Mouse (Mus musculus): ENCODE results near the gene Ccdc182. TPM values are rescaled to one million over a fixed set of nuclear protein-coding genes. Genes with fewer than 3 reads are reported as not detected.
A peak's percentile ranks its signal among the peaks of the same experiment; 100 is the strongest.

Ccdc182 gene
- total and polyA plus RNA-seq, 2 experiments from 2014 or later = not detected

DNA sequence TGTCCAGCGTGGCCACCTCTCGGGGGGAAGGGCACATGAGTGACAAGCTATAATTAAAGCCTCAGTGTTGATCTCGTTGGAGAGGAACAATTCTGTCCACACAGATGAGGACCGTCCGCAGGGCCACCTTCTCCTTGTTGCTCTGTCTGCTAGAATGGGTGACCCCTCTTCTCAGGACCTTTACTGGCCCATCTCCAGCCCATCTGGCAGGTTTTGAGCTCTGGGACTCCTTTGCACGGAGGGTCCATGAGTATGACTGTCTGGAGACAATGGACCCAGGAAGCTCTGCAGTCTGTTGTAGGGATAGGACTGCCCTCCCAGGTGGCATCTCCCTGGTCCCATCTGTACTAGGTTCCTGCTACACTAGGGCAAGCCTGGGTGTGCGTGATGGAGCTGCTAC is 17.7 kb downstream of the Ccdc182 start:
- Histone ChIP-seq H3K9me3 (replicated peaks; ENCODE audit: control insufficient read depth, low read length) (no peaks in the 10 kb centered on the region), H3K4me3 (ENCODE audit: low read depth, low read length) (no peak overlapping the region), H3K36me3 (replicated peaks; ENCODE audit: control insufficient read depth, insufficient read depth, low read length) (no peaks in the 10 kb centered on the region), H3K9ac (replicated peaks; ENCODE audit: low read depth, low read length) (no peak overlapping the region), H3K4me1 (ENCODE audit: control insufficient read depth, insufficient read depth) (peaks cover 44% of the 10 kb centered on the region), H3K27me3 (ENCODE audit: control insufficient read depth, insufficient read depth, low read length) (no peaks in the 10 kb centered on the region), H3K4me2 (ENCODE audit: low read depth, low read length) (no peak overlapping the region), H3K27ac (ENCODE audit: low read depth) (no peak overlapping the region)
- ATAC-seq (ENCODE audit: insufficient read depth, low read depth) = no peak
- no peak for DNase-seq (ENCODE audit: low spot score)
- 66% methylated on average over 7 of the region's 7 CpGs for WGBS
- no peak for TF ChIP-seq CTCF (IDR thresholded peaks at IDR 0.05; ENCODE audit: low read depth)
- no peak for TF ChIP-seq EP300 (IDR thresholded peaks at IDR 0.05; ENCODE audit: low read depth)

GRCm38 (mm10) chr11:88313512-88313911 is 19.7 kb downstream of the Ccdc182 start:
- Histone ChIP-seq H3K4me1 (ENCODE audit: control insufficient read depth, insufficient read depth) (peaks cover 44% of the 10 kb centered on the region), H3K36me3 (replicated peaks; ENCODE audit: control insufficient read depth, insufficient read depth, low read length) (no peaks in the 10 kb centered on the region), H3K27me3 (ENCODE audit: control insufficient read depth, insufficient read depth, low read length) (no peaks in the 10 kb centered on the region), H3K4me2 (ENCODE audit: low read depth, low read length) (no peak overlapping the region), H3K4me3 (ENCODE audit: low read depth, low read length) (no peak overlapping the region), H3K9me3 (replicated peaks; ENCODE audit: control insufficient read depth, low read length) (no peaks in the 10 kb centered on the region), H3K27ac (ENCODE audit: low read depth) (no peak overlapping the region), H3K9ac (replicated peaks; ENCODE audit: low read depth, low read length) (no peak overlapping the region)
- DNase-seq (ENCODE audit: low spot score) = no peak
- TF ChIP-seq EP300 (IDR thresholded peaks at IDR 0.05; ENCODE audit: low read depth) (no peak), CTCF (IDR thresholded peaks at IDR 0.05; ENCODE audit: low read depth) (no peak)
- no peak for ATAC-seq (ENCODE audit: insufficient read depth, low read depth)
- WGBS = 7% methylated on average over 8 of the region's 8 CpGs

GRCm38 (mm10) chr11:88314471-88314870 is 20.6 kb downstream of the Ccdc182 start:
- H3K9me3 ChIP-seq (replicated peaks; ENCODE audit: control insufficient read depth, low read length) = no peaks in the 10 kb centered on the region
- 28% methylated on average over 6 of the region's 6 CpGs for WGBS
- no peak overlapping the region for H3K4me2 ChIP-seq (ENCODE audit: low read depth, low read length)
- H3K36me3 ChIP-seq (replicated peaks; ENCODE audit: control insufficient read depth, insufficient read depth, low read length) = no peaks in the 10 kb centered on the region
- ATAC-seq (ENCODE audit: insufficient read depth, low read depth) = no peak
- H3K9ac ChIP-seq (replicated peaks; ENCODE audit: low read depth, low read length) = no peak overlapping the region; the same call in 1 of the 2 replicates
- H3K4me3 ChIP-seq (ENCODE audit: low read depth, low read length) = no peak overlapping the region
- no peak for DNase-seq (ENCODE audit: low spot score)
- no peaks in the 10 kb centered on the region for H3K27me3 ChIP-seq (ENCODE audit: control insufficient read depth, insufficient read depth, low read length)
- H3K27ac ChIP-seq (ENCODE audit: low read depth) = 0 out of 2 replicates have a peak overlapping the region, but pooled peaks have one; percentile 16
- H3K4me1 ChIP-seq (ENCODE audit: control insufficient read depth, insufficient read depth) = peaks cover 42% of the 10 kb centered on the region
- TF ChIP-seq EP300 (IDR thresholded peaks at IDR 0.05; ENCODE audit: low read depth) (no peak), CTCF (IDR thresholded peaks at IDR 0.05; ENCODE audit: low read depth) (no peak)

- DNase-seq (ENCODE audit: low spot score) (no peak), ATAC-seq (ENCODE audit: insufficient read depth, low read depth) (no peak)
- H3K4me2 ChIP-seq (ENCODE audit: low read depth, low read length) = no peak overlapping the region
- no peak overlapping the region; the same call in 1 of the 2 replicates for H3K9ac ChIP-seq (replicated peaks; ENCODE audit: low read depth, low read length)
- TF ChIP-seq EP300 (IDR thresholded peaks at IDR 0.05; ENCODE audit: low read depth) (no peak), CTCF (IDR thresholded peaks at IDR 0.05; ENCODE audit: low read depth) (no peak)
- no peak overlapping the region for H3K27ac ChIP-seq (ENCODE audit: low read depth)
- H3K36me3 ChIP-seq (replicated peaks; ENCODE audit: control insufficient read depth, insufficient read depth, low read length) = no peaks in the 10 kb centered on the region
- no peak overlapping the region for H3K4me3 ChIP-seq (ENCODE audit: low read depth, low read length)
- WGBS = 64% methylated on average over 5 of the region's 5 CpGs
- H3K9me3 ChIP-seq (replicated peaks; ENCODE audit: control insufficient read depth, low read length) = no peaks in the 10 kb centered on the region
- no peaks in the 10 kb centered on the region for H3K27me3 ChIP-seq (ENCODE audit: control insufficient read depth, insufficient read depth, low read length)
- peaks cover 33% of the 10 kb centered on the region for H3K4me1 ChIP-seq (ENCODE audit: control insufficient read depth, insufficient read depth)
Measured at GRCm38 (mm10) chr11:88315393-88315792, 21.5 kb downstream of the Ccdc182 start.

DNA sequence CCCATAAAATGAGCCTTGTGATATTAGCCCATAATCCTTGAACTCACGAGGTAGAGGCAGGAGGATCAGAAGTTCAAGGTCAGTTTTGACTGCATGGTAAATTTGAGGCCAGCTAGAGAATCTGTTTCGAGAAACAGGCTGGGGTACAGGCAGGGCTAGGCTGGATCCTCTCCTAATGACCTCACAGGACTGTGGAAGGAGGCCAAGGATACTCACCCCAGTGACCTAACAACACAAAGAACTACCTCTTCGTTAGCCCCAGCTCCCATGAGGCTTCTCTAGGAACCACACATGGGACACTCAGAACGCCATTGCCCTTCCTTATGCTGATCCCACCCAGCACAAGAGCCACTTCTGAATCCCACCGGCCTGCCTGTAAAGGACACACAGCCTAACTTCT is 25.0 kb downstream of the Ccdc182 start:
- H3K4me3 ChIP-seq (ENCODE audit: low read depth, low read length) = no peak overlapping the region
- no peaks in the 10 kb centered on the region for H3K9me3 ChIP-seq (replicated peaks; ENCODE audit: control insufficient read depth, low read length)
- no peaks in the 10 kb centered on the region for H3K27me3 ChIP-seq (ENCODE audit: control insufficient read depth, insufficient read depth, low read length)
- no peaks in the 10 kb centered on the region for H3K36me3 ChIP-seq (replicated peaks; ENCODE audit: control insufficient read depth, insufficient read depth, low read length)
- TF ChIP-seq CTCF (IDR thresholded peaks at IDR 0.05; ENCODE audit: low read depth) (no peak), EP300 (IDR thresholded peaks at IDR 0.05; ENCODE audit: low read depth) (no peak)
- no peak for ATAC-seq (ENCODE audit: insufficient read depth, low read depth)
- peaks cover 14% of the 10 kb centered on the region for H3K4me1 ChIP-seq (ENCODE audit: control insufficient read depth, insufficient read depth)
- no peak for DNase-seq (ENCODE audit: low spot score)
- H3K27ac ChIP-seq (ENCODE audit: low read depth) = no peak overlapping the region
- H3K9ac ChIP-seq (replicated peaks; ENCODE audit: low read depth, low read length) = no peak overlapping the region
- no peak overlapping the region for H3K4me2 ChIP-seq (ENCODE audit: low read depth, low read length)
- WGBS = 61% methylated on average over 5 of the region's 5 CpGs

DNA sequence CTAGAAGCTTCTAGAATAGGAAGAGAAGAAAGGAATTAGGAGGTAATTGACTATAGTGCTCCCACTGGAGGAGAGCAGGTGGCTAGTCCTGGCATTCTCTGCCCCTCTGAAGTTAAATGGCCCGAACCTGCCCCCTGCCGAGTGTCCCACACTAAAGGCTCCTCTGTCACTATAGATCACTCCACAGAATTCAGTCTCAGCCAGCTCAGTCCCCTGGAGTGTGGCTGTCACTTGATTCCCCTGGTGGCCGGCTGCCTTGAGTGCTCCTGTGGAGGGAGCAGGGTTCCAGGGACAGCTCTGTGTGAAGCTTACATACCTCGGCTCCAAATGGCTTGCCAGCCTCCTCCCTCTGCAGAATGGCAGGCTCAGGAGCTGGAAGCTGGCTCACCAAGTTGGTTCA is 33.2 kb downstream of the Ccdc182 start:
- DNase-seq (ENCODE audit: low spot score) (no peak), ATAC-seq (ENCODE audit: insufficient read depth, low read depth) (0 out of 2 replicates have a peak, but pooled peaks have one; percentile 31)
- no peak overlapping the region for H3K9ac ChIP-seq (replicated peaks; ENCODE audit: low read depth, low read length)
- no peak overlapping the region for H3K27ac ChIP-seq (ENCODE audit: low read depth)
- H3K36me3 ChIP-seq (replicated peaks; ENCODE audit: control insufficient read depth, insufficient read depth, low read length) = no peaks in the 10 kb centered on the region
- TF ChIP-seq EP300 (IDR thresholded peaks at IDR 0.05; ENCODE audit: low read depth) (no peak), CTCF (IDR thresholded peaks at IDR 0.05; ENCODE audit: low read depth) (peak; percentile 24; the same call in 1 of the 2 replicates)
- no peak overlapping the region for H3K4me2 ChIP-seq (ENCODE audit: low read depth, low read length)
- no peaks in the 10 kb centered on the region for H3K27me3 ChIP-seq (ENCODE audit: control insufficient read depth, insufficient read depth, low read length)
- WGBS = 12% methylated on average over 4 of the region's 4 CpGs
- no peak overlapping the region for H3K4me3 ChIP-seq (ENCODE audit: low read depth, low read length)
- no peaks in the 10 kb centered on the region for H3K9me3 ChIP-seq (replicated peaks; ENCODE audit: control insufficient read depth, low read length)
- H3K4me1 ChIP-seq (ENCODE audit: control insufficient read depth, insufficient read depth) = peaks cover 12% of the 10 kb centered on the region
